Mouse (Mus musculus) right cerebral cortex, adult 18-20 months (tissue): ENCODE measurements around the gene Bsdc1.
A peak's percentile ranks its signal among the peaks of the same experiment; 100 is the strongest.
"Not testable (repeated sequence)": the region's sequence is repeated elsewhere in the genome, so short reads cannot be mapped to it uniquely, and the experiment has no call there.

Source experiments
- DNase-seq: peaks from one replicate; pipeline ENCODE4 v3.0.0; 2022; ENCODE audit warnings: mixed read lengths

Bsdc1 gene

GRCm38 (mm10) chr4:129461183-129461960, at the start of gene Bsdc1:
Gene Bsdc1, plus strand, starts transcription at chr4:129461581.
- peak; percentile 100 for DNase-seq

- no peak for DNase-seq
Measured at GRCm38 (mm10) chr4:129415892-129416291, 45.5 kb upstream of the Bsdc1 start.

- DNase-seq: no peak
Measured at GRCm38 (mm10) chr4:129416478-129416877, 44.9 kb upstream of the Bsdc1 start.

GRCm38 (mm10) chr4:129418321-129418720, 43.1 kb upstream of the Bsdc1 start:
- no peak for DNase-seq

GRCm38 (mm10) chr4:129440340-129441063, 20.9 kb upstream of the Bsdc1 start, which contains the start of gene Zbtb8b:
Gene Zbtb8b, minus strand, starts transcription at chr4:129440853.
- peak; percentile 93 for DNase-seq

- no peak for DNase-seq
Measured at GRCm38 (mm10) chr4:129441145-129441544, 20.2 kb upstream of the Bsdc1 start.

- no peak for DNase-seq
Measured at GRCm38 (mm10) chr4:129447360-129447759, 14.0 kb upstream of the Bsdc1 start.

- no peak for DNase-seq
Measured at GRCm38 (mm10) chr4:129447778-129448563, 13.4 kb upstream of the Bsdc1 start.

GRCm38 (mm10) chr4:129448713-129449112, 12.7 kb upstream of the Bsdc1 start:
- DNase-seq: no peak

GRCm38 (mm10) chr4:129450851-129451250, 10.5 kb upstream of the Bsdc1 start:
- DNase-seq: no peak

- no peak for DNase-seq
Measured at GRCm38 (mm10) chr4:129451471-129452169, 9.8 kb upstream of the Bsdc1 start.

- peak; percentile 62 for DNase-seq
Measured at GRCm38 (mm10) chr4:129455265-129455664, 6.1 kb upstream of the Bsdc1 start.

GRCm38 (mm10) chr4:129456126-129456525, 5.3 kb upstream of the Bsdc1 start:
- no peak for DNase-seq

GRCm38 (mm10) chr4:129457311-129457710, 4.1 kb upstream of the Bsdc1 start:
- DNase-seq: not testable (repeated sequence)

GRCm38 (mm10) chr4:129459726-129460125, 1.7 kb upstream of the Bsdc1 start:
- DNase-seq: no peak

GRCm38 (mm10) chr4:129460827-129461182, 576 bp upstream of the Bsdc1 start:
- DNase-seq: no peak

GRCm38 (mm10) chr4:129462118-129462517, 737 bp downstream of the Bsdc1 start:
- DNase-seq: no peak

GRCm38 (mm10) chr4:129463097-129464059, 2.0 kb downstream of the Bsdc1 start:
- no peak for DNase-seq

- no peak for DNase-seq
Measured at GRCm38 (mm10) chr4:129464286-129464815, 3.0 kb downstream of the Bsdc1 start.

GRCm38 (mm10) chr4:129476047-129476446, 14.7 kb downstream of the Bsdc1 start:
- DNase-seq: no peak

- no peak for DNase-seq
Measured at GRCm38 (mm10) chr4:129479863-129480262, 18.5 kb downstream of the Bsdc1 start.
